Mouse (Mus musculus) frontal cortex, postnatal 14 days (tissue): ENCODE measurements at regions not wholly inside any gene's neighbourhood (a gene's known extent, or its start where the extent isn't known, plus 50 kb on each side); places are given as distances from the start of the nearest gene placed in this dataset.

Experiments
- DNase-seq, 2 experiments: peaks; one replicate each; pipeline ENCODE4 v3.0.0; 2022; ENCODE audit warnings: low spot score in 2 of 2

GRCm38 (mm10) chr6:140368354-140369069, 55.3 kb upstream of the Plekha5 start:
- DNase-seq = no peak

- DNase-seq = no peak
These were observed 56.6 kb upstream of the Plekha5 start for GRCm38 (mm10) chr6:140367303-140367702.

GRCm38 (mm10) chr6:140366791-140367190, 57.1 kb upstream of the Plekha5 start:
- DNase-seq = no peak

GRCm38 (mm10) chr6:140360996-140361395, 62.9 kb upstream of the Plekha5 start:
- DNase-seq = peak; percentile 19 to 48

- DNase-seq = no peak
These were observed 66.0 kb upstream of the Plekha5 start for GRCm38 (mm10) chr6:140357901-140358300.

GRCm38 (mm10) chr6:140357300-140357699, 66.6 kb upstream of the Plekha5 start:
- no peak for DNase-seq

- no peak for DNase-seq
These were observed 69.8 kb upstream of the Plekha5 start for GRCm38 (mm10) chr6:140354082-140354481.

- no peak for DNase-seq
These were observed 70.2 kb upstream of the Plekha5 start for GRCm38 (mm10) chr6:140353610-140354009.

GRCm38 (mm10) chr6:140351365-140352095, 72.3 kb upstream of the Plekha5 start:
- DNase-seq = no peak

GRCm38 (mm10) chr6:140348578-140348977, 75.3 kb upstream of the Plekha5 start:
- no peak for DNase-seq

- DNase-seq = no peak
These were observed 76.9 kb upstream of the Plekha5 start for GRCm38 (mm10) chr6:140346929-140347328.

GRCm38 (mm10) chr6:140343638-140344037, 80.2 kb upstream of the Plekha5 start:
- no peak for DNase-seq

- DNase-seq = no peak
These were observed 81.0 kb upstream of the Plekha5 start for GRCm38 (mm10) chr6:140342881-140343280.

GRCm38 (mm10) chr6:140339731-140340130, 84.1 kb upstream of the Plekha5 start:
- no peak for DNase-seq

GRCm38 (mm10) chr6:140337897-140338749, 85.7 kb upstream of the Plekha5 start:
- no peak for DNase-seq

- DNase-seq = no peak
These were observed 86.8 kb upstream of the Plekha5 start for GRCm38 (mm10) chr6:140337083-140337491.

- no peak for DNase-seq
These were observed 87.4 kb upstream of the Plekha5 start for GRCm38 (mm10) chr6:140336414-140336941.

- DNase-seq = no peak
These were observed 90.5 kb upstream of the Plekha5 start for GRCm38 (mm10) chr6:140333397-140333796.

GRCm38 (mm10) chr6:140308641-140309040, 115.2 kb upstream of the Plekha5 start:
- DNase-seq = no peak

GRCm38 (mm10) chr6:140306811-140307558, 116.9 kb upstream of the Plekha5 start:
- DNase-seq = no peak

- no peak for DNase-seq
These were observed 119.7 kb upstream of the Plekha5 start for GRCm38 (mm10) chr6:140304105-140304504.
